Mouse (Mus musculus): ENCODE results near the gene Tmem132d. TPM values are rescaled to one million over a fixed set of nuclear protein-coding genes. Genes with fewer than 3 reads are reported as not detected.

Tmem132d gene
- polyA plus RNA-seq, 1 experiment from 2014 or later = 1.7 TPM

- Histone ChIP-seq H3K36me3 (no peaks in the 10 kb centered on the region), H3K9me3 (no peaks in the 10 kb centered on the region), H3K4me1 (replicated peaks) (no peaks in the 10 kb centered on the region), H3K27ac (replicated peaks) (no peak overlapping the region), H3K4me2 (no peak overlapping the region), H3K27me3 (no peaks in the 10 kb centered on the region), H3K9ac (no peak overlapping the region), H3K4me3 (no peak overlapping the region)
- ATAC-seq (ENCODE audit: low read depth) = no peak
- WGBS = 61% methylated on average over 2 of the region's 2 CpGs
These were observed 522.5 kb downstream of the Tmem132d start for GRCm38 (mm10) chr5:127910356-127910755.

- H3K4me2 ChIP-seq = no peak overlapping the region
- 79% methylated on average over 1 of the region's 1 CpGs for WGBS
- H3K9ac ChIP-seq = no peak overlapping the region
- no peaks in the 10 kb centered on the region for H3K4me1 ChIP-seq (replicated peaks)
- no peak overlapping the region for H3K27ac ChIP-seq (replicated peaks)
- no peaks in the 10 kb centered on the region for H3K9me3 ChIP-seq
- no peaks in the 10 kb centered on the region for H3K36me3 ChIP-seq
- ATAC-seq (ENCODE audit: low read depth) = no peak
- no peak overlapping the region for H3K4me3 ChIP-seq
- no peaks in the 10 kb centered on the region for H3K27me3 ChIP-seq
These were observed 537.7 kb downstream of the Tmem132d start for GRCm38 (mm10) chr5:127895176-127895575.

- 72% methylated on average over 18 of the region's 18 CpGs for WGBS
- Histone ChIP-seq H3K9me3 (no peaks in the 10 kb centered on the region), H3K9ac (no peak overlapping the region), H3K36me3 (no peaks in the 10 kb centered on the region), H3K27ac (replicated peaks) (no peak overlapping the region), H3K4me1 (replicated peaks) (no peaks in the 10 kb centered on the region), H3K27me3 (no peaks in the 10 kb centered on the region), H3K4me3 (no peak overlapping the region), H3K4me2 (no peak overlapping the region)
- ATAC-seq (ENCODE audit: low read depth) = no peak
These were observed 547.0 kb downstream of the Tmem132d start for GRCm38 (mm10) chr5:127885566-127886505.

GRCm38 (mm10) chr5:127883021-127883420 is 549.9 kb downstream of the Tmem132d start:
- Histone ChIP-seq H3K27me3 (no peaks in the 10 kb centered on the region), H3K9ac (no peak overlapping the region), H3K4me1 (replicated peaks) (no peaks in the 10 kb centered on the region), H3K4me2 (no peak overlapping the region), H3K27ac (replicated peaks) (no peak overlapping the region), H3K9me3 (no peaks in the 10 kb centered on the region), H3K36me3 (no peaks in the 10 kb centered on the region), H3K4me3 (no peak overlapping the region)
- 88% methylated on average over 8 of the region's 10 CpGs for WGBS
- no peak for ATAC-seq (ENCODE audit: low read depth)

- Histone ChIP-seq H3K9me3 (no peaks in the 10 kb centered on the region), H3K27me3 (no peaks in the 10 kb centered on the region), H3K4me2 (no peak overlapping the region), H3K4me3 (no peak overlapping the region), H3K27ac (replicated peaks) (no peak overlapping the region), H3K36me3 (no peaks in the 10 kb centered on the region), H3K9ac (no peak overlapping the region), H3K4me1 (replicated peaks) (no peaks in the 10 kb centered on the region)
- no peak for ATAC-seq (ENCODE audit: low read depth)
- 86% methylated on average over 6 of the region's 6 CpGs for WGBS
These were observed 558.4 kb downstream of the Tmem132d start for GRCm38 (mm10) chr5:127874461-127874860.

GRCm38 (mm10) chr5:127865157-127865556 is 567.7 kb downstream of the Tmem132d start:
- WGBS = 93% methylated on average over 6 of the region's 6 CpGs
- H3K9me3 ChIP-seq = no peaks in the 10 kb centered on the region
- H3K4me1 ChIP-seq (replicated peaks) = no peaks in the 10 kb centered on the region
- no peak for ATAC-seq (ENCODE audit: low read depth)
- no peaks in the 10 kb centered on the region for H3K36me3 ChIP-seq
- H3K27ac ChIP-seq (replicated peaks) = no peak overlapping the region
- no peak overlapping the region for H3K4me2 ChIP-seq
- no peaks in the 10 kb centered on the region for H3K27me3 ChIP-seq
- no peak overlapping the region for H3K9ac ChIP-seq
- H3K4me3 ChIP-seq = no peak overlapping the region

GRCm38 (mm10) chr5:127859719-127860118 is 573.2 kb downstream of the Tmem132d start:
- no peak for ATAC-seq (ENCODE audit: low read depth)
- Histone ChIP-seq H3K4me1 (replicated peaks) (no peaks in the 10 kb centered on the region), H3K4me3 (no peak overlapping the region), H3K4me2 (no peak overlapping the region), H3K9ac (no peak overlapping the region), H3K36me3 (no peaks in the 10 kb centered on the region), H3K27me3 (no peaks in the 10 kb centered on the region), H3K27ac (replicated peaks) (no peak overlapping the region), H3K9me3 (no peaks in the 10 kb centered on the region)
- WGBS = 68% methylated on average over 2 of the region's 2 CpGs

- no peaks in the 10 kb centered on the region for H3K27me3 ChIP-seq
- no peak for ATAC-seq (ENCODE audit: low read depth)
- no peak overlapping the region for H3K4me2 ChIP-seq
- H3K4me3 ChIP-seq = no peak overlapping the region
- H3K4me1 ChIP-seq (replicated peaks) = no peaks in the 10 kb centered on the region
- no peaks in the 10 kb centered on the region for H3K36me3 ChIP-seq
- no peak overlapping the region for H3K9ac ChIP-seq
- H3K27ac ChIP-seq (replicated peaks) = no peak overlapping the region
- WGBS = 81% methylated on average over 1 of the region's 1 CpGs
- peaks cover 4% of the 10 kb centered on the region; the same call in 1 of the 2 replicates for H3K9me3 ChIP-seq
These were observed 580.6 kb downstream of the Tmem132d start for GRCm38 (mm10) chr5:127852305-127852704.

- Histone ChIP-seq H3K27ac (replicated peaks) (no peak overlapping the region), H3K36me3 (no peaks in the 10 kb centered on the region), H3K4me3 (no peak overlapping the region), H3K9me3 (no peaks in the 10 kb centered on the region), H3K9ac (no peak overlapping the region), H3K27me3 (no peaks in the 10 kb centered on the region), H3K4me2 (no peak overlapping the region), H3K4me1 (replicated peaks) (no peaks in the 10 kb centered on the region)
- no peak for ATAC-seq (ENCODE audit: low read depth)
- 88% methylated on average over 2 of the region's 2 CpGs for WGBS
These were observed 601.1 kb downstream of the Tmem132d start for GRCm38 (mm10) chr5:127831791-127832190.

- Histone ChIP-seq H3K4me3 (no peak overlapping the region), H3K4me2 (no peak overlapping the region), H3K4me1 (replicated peaks) (no peaks in the 10 kb centered on the region), H3K9me3 (no peaks in the 10 kb centered on the region), H3K9ac (no peak overlapping the region), H3K27me3 (no peaks in the 10 kb centered on the region), H3K27ac (replicated peaks) (no peak overlapping the region), H3K36me3 (no peaks in the 10 kb centered on the region)
- WGBS = 73% methylated on average over 1 of the region's 1 CpGs
- no peak for ATAC-seq (ENCODE audit: low read depth)
These were observed 602.0 kb downstream of the Tmem132d start for GRCm38 (mm10) chr5:127830831-127831230.

GRCm38 (mm10) chr5:127828756-127829155 is 604.1 kb downstream of the Tmem132d start:
- Histone ChIP-seq H3K36me3 (no peaks in the 10 kb centered on the region), H3K9me3 (no peaks in the 10 kb centered on the region), H3K4me1 (replicated peaks) (no peaks in the 10 kb centered on the region), H3K4me2 (no peak overlapping the region), H3K9ac (no peak overlapping the region), H3K27me3 (no peaks in the 10 kb centered on the region), H3K4me3 (no peak overlapping the region), H3K27ac (replicated peaks) (no peak overlapping the region)
- ATAC-seq (ENCODE audit: low read depth) = no peak
- 91% methylated on average over 6 of the region's 6 CpGs for WGBS

GRCm38 (mm10) chr5:127821960-127822359 is 610.9 kb downstream of the Tmem132d start:
- Histone ChIP-seq H3K4me2 (no peak overlapping the region), H3K4me3 (no peak overlapping the region), H3K27me3 (no peaks in the 10 kb centered on the region), H3K4me1 (replicated peaks) (no peaks in the 10 kb centered on the region), H3K36me3 (no peaks in the 10 kb centered on the region), H3K27ac (replicated peaks) (no peak overlapping the region), H3K9ac (no peak overlapping the region), H3K9me3 (no peaks in the 10 kb centered on the region)
- ATAC-seq (ENCODE audit: low read depth) = no peak
- WGBS = 15% methylated on average over 1 of the region's 1 CpGs

- Histone ChIP-seq H3K27me3 (no peaks in the 10 kb centered on the region), H3K4me3 (no peak overlapping the region), H3K4me2 (no peak overlapping the region), H3K9me3 (no peaks in the 10 kb centered on the region), H3K36me3 (no peaks in the 10 kb centered on the region), H3K4me1 (replicated peaks) (no peaks in the 10 kb centered on the region), H3K27ac (replicated peaks) (no peak overlapping the region), H3K9ac (no peak overlapping the region)
- WGBS = 85% methylated on average over 8 of the region's 8 CpGs
- ATAC-seq (ENCODE audit: low read depth) = no peak
These were observed 617.6 kb downstream of the Tmem132d start for GRCm38 (mm10) chr5:127815292-127815691.
